Mouse (Mus musculus) bone marrow, adult 2 months (tissue): Measurements from ENCODE around the gene Micu1. TPM values are rescaled to one million over a fixed set of nuclear protein-coding genes. Genes with fewer than 3 reads are reported as not detected.

Experiments used
- H3K27ac ChIP-seq: fragments of 200-500 bp; 2 replicates; pipeline ENCODE4 v1.5.1; 2012; ENCODE audit warnings: low read depth, mild to moderate bottlenecking, control low read depth, inconsistent platforms, low read length; ENCODE audit not compliant: control insufficient read depth, poor library complexity, insufficient read depth
- H3K4me1 ChIP-seq: fragments of 200-500 bp; 2 replicates; pipeline ENCODE4 v1.6.1; 2011; ENCODE audit warnings: low read length; ENCODE audit not compliant: control insufficient read depth, insufficient read depth
- H3K4me3 ChIP-seq: fragments of 200-500 bp; replicated peaks from 2 replicates; pipeline ENCODE3; 2011; ENCODE audit warnings: mild to moderate bottlenecking, low read depth, low read length, control low read depth; ENCODE audit not compliant: control insufficient read depth
- CTCF ChIP-seq: fragments of 200-500 bp; IDR thresholded peaks from 2 replicates; pipeline ENCODE4 v1.5.1; 2011; ENCODE audit warnings: low read length, control low read depth; ENCODE audit not compliant: control insufficient read depth, insufficient read depth
- POLR2A ChIP-seq: fragments of 200-500 bp; IDR thresholded peaks from 2 replicates; pipeline ENCODE4 v1.6.1; 2011; ENCODE audit warnings: low read depth, mild to moderate bottlenecking, control low read depth, low read length, borderline replicate concordance; ENCODE audit not compliant: control insufficient read depth
- WGBS: fragments of 180-500 bp; shearing (Covaris S2); methylation state at CpG from one replicate; pipeline ENCODE4 v1.1.7; 2018; 5-methylcytosine and 5-hydroxymethylcytosine counted together
- polyA plus RNA-seq: library from polyadenylated mRNA; stranded (reverse); fragments of >200 nt; gene quantifications from 2 replicates; pipeline ENCODE4 v1.2.4, GENCODE M21; 2011; ENCODE audit warnings: low replicate concordance; ENCODE audit not compliant: missing spikeins, insufficient read depth, insufficient read length

Micu1 gene
- polyA plus RNA-seq, 1 experiment = 29.0 TPM

- H3K4me3 ChIP-seq = no peak overlapping the region
- TF ChIP-seq CTCF (no peak), POLR2A (no peak)
- no peak overlapping the region for H3K27ac ChIP-seq
- H3K4me1 ChIP-seq = no peaks in the 10 kb centered on the region
- 37% methylated on average over 2 of the region's 2 CpGs for WGBS
Observed at GRCm38 (mm10) chr10:59817528-59817927, 115.3 kb downstream of the Micu1 start.

GRCm38 (mm10) chr10:59817991-59818390, 115.7 kb downstream of the Micu1 start:
- 88% methylated on average over 8 of the region's 8 CpGs for WGBS
- Histone ChIP-seq H3K27ac (no peak overlapping the region), H3K4me3 (no peak overlapping the region), H3K4me1 (no peaks in the 10 kb centered on the region; the same call in 1 of the 2 replicates)
- TF ChIP-seq CTCF = no peak

GRCm38 (mm10) chr10:59819146-59819545, 116.9 kb downstream of the Micu1 start:
- H3K4me3 ChIP-seq = no peak overlapping the region
- H3K4me1 ChIP-seq = no peaks in the 10 kb centered on the region; the same call in 1 of the 2 replicates
- TF ChIP-seq POLR2A = no peak
- no peak for TF ChIP-seq CTCF
- H3K27ac ChIP-seq = no peak overlapping the region
- 90% methylated on average over 9 of the region's 9 CpGs for WGBS

GRCm38 (mm10) chr10:59820886-59821285, 118.6 kb downstream of the Micu1 start:
- TF ChIP-seq CTCF (no peak), POLR2A (no peak)
- H3K4me3 ChIP-seq = no peak overlapping the region
- no peaks in the 10 kb centered on the region; the same call in 1 of the 2 replicates for H3K4me1 ChIP-seq
- WGBS = 85% methylated on average over 5 of the region's 5 CpGs
- H3K27ac ChIP-seq = no peak overlapping the region

GRCm38 (mm10) chr10:59821334-59822066, 119.2 kb downstream of the Micu1 start:
- TF ChIP-seq CTCF (no peak), POLR2A (no peak)
- H3K4me3 ChIP-seq = no peak overlapping the region
- H3K4me1 ChIP-seq = no peaks in the 10 kb centered on the region; the same call in 1 of the 2 replicates
- WGBS = 87% methylated on average over 7 of the region's 7 CpGs
- no peak overlapping the region for H3K27ac ChIP-seq

GRCm38 (mm10) chr10:59822857-59823256, 120.6 kb downstream of the Micu1 start:
- Histone ChIP-seq H3K27ac (no peak overlapping the region; the same call in 1 of the 2 replicates), H3K4me1 (no peaks in the 10 kb centered on the region; the same call in 1 of the 2 replicates), H3K4me3 (no peak overlapping the region)
- WGBS = 24% methylated on average over 10 of the region's 10 CpGs
- TF ChIP-seq POLR2A (no peak), CTCF (no peak)

- Histone ChIP-seq H3K4me3 (no peak overlapping the region), H3K4me1 (no peaks in the 10 kb centered on the region; the same call in 1 of the 2 replicates), H3K27ac (no peak overlapping the region)
- 73% methylated on average over 16 of the region's 16 CpGs for WGBS
- no peak for TF ChIP-seq POLR2A
Observed at GRCm38 (mm10) chr10:59825137-59825812, 123.0 kb downstream of the Micu1 start.

- TF ChIP-seq POLR2A (no peak), CTCF (no peak)
- 89% methylated on average over 6 of the region's 6 CpGs for WGBS
- H3K4me1 ChIP-seq = no peaks in the 10 kb centered on the region
- H3K4me3 ChIP-seq = no peak overlapping the region
- no peak overlapping the region for H3K27ac ChIP-seq
Observed at GRCm38 (mm10) chr10:59829886-59830285, 127.6 kb downstream of the Micu1 start.

GRCm38 (mm10) chr10:59831950-59832349, 129.7 kb downstream of the Micu1 start:
- 20% methylated on average over 7 of the region's 7 CpGs for WGBS
- Histone ChIP-seq H3K4me1 (no peaks in the 10 kb centered on the region; the same call in 1 of the 2 replicates), H3K27ac (no peak overlapping the region)

More at GRCm38 (mm10) chr10:59831950-59832349, 129.7 kb downstream of the Micu1 start:
- no peak overlapping the region for H3K4me3 ChIP-seq
- TF ChIP-seq POLR2A = no peak
- TF ChIP-seq CTCF = no peak
